Mouse (Mus musculus): ENCODE results near the gene Sec14l2.
"Not testable (repeated sequence)": the region's sequence is repeated elsewhere in the genome, so short reads cannot be mapped to it uniquely, and the experiment has no call there.

- TF ChIP-seq POLR2A (IDR thresholded peaks at IDR 0.05; ENCODE audit: low read depth, low read length); CTCF (conservative IDR thresholded peaks at IDR 0.05 in 1 of 2, IDR thresholded peaks at IDR 0.05 in 1 of 2; ENCODE audit: low read depth in 2 of 2, low read length in 2 of 2); MYC (IDR thresholded peaks at IDR 0.05; ENCODE audit: low read depth, low read length); BHLHE40 (IDR thresholded peaks at IDR 0.05; ENCODE audit: low read depth, low read length); UBTF (IDR thresholded peaks at IDR 0.05; ENCODE audit: low read depth, low read length); EP300 (IDR thresholded peaks at IDR 0.05; ENCODE audit: low read length); MAFK (IDR thresholded peaks at IDR 0.05; ENCODE audit: insufficient replicate concordance, low read length); GABPA (IDR thresholded peaks at IDR 0.05; ENCODE audit: insufficient replicate concordance, low read depth, low read length); ZKSCAN1 (IDR thresholded peaks at IDR 0.05; ENCODE audit: borderline replicate concordance, low read depth, low read length); ZMIZ1 (IDR thresholded peaks at IDR 0.05; ENCODE audit: low read depth, low read length); RAD21 (IDR thresholded peaks at IDR 0.05; ENCODE audit: low read depth, low read length); HCFC1 (IDR thresholded peaks at IDR 0.05; ENCODE audit: low read depth, low read length); ETS1 (conservative IDR thresholded peaks at IDR 0.05; ENCODE audit: low read depth, low read length); ELF1 (IDR thresholded peaks at IDR 0.05; ENCODE audit: low read depth, low read length): not testable (repeated sequence)
Observed at GRCm38 (mm10) chr11:4128461-4128860, 5.2 kb upstream of the Sec14l2 start.

All from CH12.LX (cell line).